Mouse (Mus musculus) bone marrow macrophage, adult 2 months (primary cell): ENCODE data around the gene Ccdc151. TPM values are rescaled to one million over a fixed set of nuclear protein-coding genes. Genes with fewer than 3 reads are reported as not detected.

Source experiments
- H3K27ac ChIP-seq: 2 replicates; pipeline ENCODE4 v1.5.1; 2012; ENCODE audit warnings: low read depth, low read length; ENCODE audit not compliant: insufficient read depth
- H3K4me1 ChIP-seq: 2 replicates; pipeline ENCODE4 v1.6.1; 2012; ENCODE audit warnings: low read length; ENCODE audit not compliant: control insufficient read depth, insufficient read depth
- H3K4me3 ChIP-seq: 2 replicates; pipeline ENCODE4 v1.5.1; 2012; ENCODE audit warnings: mild to moderate bottlenecking, low read length, moderate library complexity; ENCODE audit not compliant: insufficient read depth
- CTCF ChIP-seq: IDR thresholded peaks from 2 replicates; pipeline ENCODE4 v1.5.1; 2012; ENCODE audit warnings: low read depth, mild to moderate bottlenecking, low read length, moderate library complexity
- POLR2A ChIP-seq: IDR thresholded peaks from 2 replicates; pipeline ENCODE4 v1.6.1; 2012; ENCODE audit warnings: mild to moderate bottlenecking, low read depth, low read length, borderline replicate concordance
- polyA plus RNA-seq: library from polyadenylated mRNA; stranded (reverse); fragments of >200 nt; gene quantifications from 2 replicates; pipeline ENCODE4 v1.2.4, GENCODE M21; 2012; ENCODE audit not compliant: missing spikeins, insufficient read depth, insufficient read length

Ccdc151 gene
- polyA plus RNA-seq, 1 experiment, result not detected

GRCm38 (mm10) chr9:22000296-22000695 lies 2.1 kb downstream of the Ccdc151 start:
- Histone ChIP-seq H3K4me1 (peaks cover 12% of the 10 kb centered on the region), H3K27ac (no peak overlapping the region), H3K4me3 (no peak overlapping the region)
- TF ChIP-seq CTCF (no peak), POLR2A (no peak)

- H3K27ac ChIP-seq, result no peak overlapping the region
- H3K4me3 ChIP-seq, result no peak overlapping the region
- H3K4me1 ChIP-seq, result no peaks in the 10 kb centered on the region
- TF ChIP-seq CTCF (no peak), POLR2A (no peak)
Measured at GRCm38 (mm10) chr9:21996178-21996867, 6.1 kb downstream of the Ccdc151 start.

GRCm38 (mm10) chr9:21992227-21992626 lies 10.2 kb downstream of the Ccdc151 start:
- 0 out of 2 replicates have a peak, but pooled peaks cover 2% of the 10 kb centered on the region for H3K4me1 ChIP-seq
- no peak overlapping the region for H3K4me3 ChIP-seq
- TF ChIP-seq CTCF, result no peak
- no peak for TF ChIP-seq POLR2A
- no peak overlapping the region for H3K27ac ChIP-seq

- Histone ChIP-seq H3K27ac (no peak within 1 kb of the TSS), H3K4me1 (0 out of 2 replicates have a peak, but pooled peaks cover 2% of the 10 kb centered on the region), H3K4me3 (peak within 1 kb of the TSS; percentile 62)
- no peak for TF ChIP-seq CTCF
- TF ChIP-seq POLR2A, result no peak
Measured at GRCm38 (mm10) chr9:21989230-21990110, 13.0 kb downstream of the Ccdc151 start, which contains the start of gene Rgl3. Gene Rgl3, minus strand, starts transcription at chr9:21989446.

- no peak overlapping the region for H3K27ac ChIP-seq
- TF ChIP-seq CTCF (no peak), POLR2A (no peak)
- H3K4me1 ChIP-seq, result 0 out of 2 replicates have a peak, but pooled peaks cover 2% of the 10 kb centered on the region
- H3K4me3 ChIP-seq, result peak overlapping the region; percentile 62
Measured at GRCm38 (mm10) chr9:21988421-21989101, 13.9 kb downstream of the Ccdc151 start.

- no peak for TF ChIP-seq POLR2A
- TF ChIP-seq CTCF, result no peak
- H3K4me3 ChIP-seq, result no peak overlapping the region
- 0 out of 2 replicates have a peak, but pooled peaks cover 2% of the 10 kb centered on the region for H3K4me1 ChIP-seq
- H3K27ac ChIP-seq, result no peak overlapping the region
Measured at GRCm38 (mm10) chr9:21987592-21988342, 14.7 kb downstream of the Ccdc151 start.

GRCm38 (mm10) chr9:21983911-21984310 lies 18.5 kb downstream of the Ccdc151 start:
- TF ChIP-seq CTCF (no peak), POLR2A (no peak)
- Histone ChIP-seq H3K27ac (no peak overlapping the region), H3K4me3 (no peak overlapping the region), H3K4me1 (no peaks in the 10 kb centered on the region)

- TF ChIP-seq CTCF, result no peak
- no peak for TF ChIP-seq POLR2A
Measured at GRCm38 (mm10) chr9:21978398-21979128, 23.9 kb downstream of the Ccdc151 start.

More at GRCm38 (mm10) chr9:21978398-21979128, 23.9 kb downstream of the Ccdc151 start:
- H3K4me1 ChIP-seq, result no peaks in the 10 kb centered on the region
- no peak overlapping the region for H3K27ac ChIP-seq
- H3K4me3 ChIP-seq, result no peak overlapping the region
